Mouse (Mus musculus) cerebellum, adult 2 months (tissue): ENCODE data around the gene Dnase2b. TPM values are rescaled to one million over a fixed set of nuclear protein-coding genes. Genes with fewer than 3 reads are reported as not detected.

Experiments used
- DNase-seq, 2 experiments: peaks; one replicate each; pipeline ENCODE4 v3.0.0; 2021
- H3K27ac ChIP-seq: fragments of 200-500 bp; 2 replicates; pipeline ENCODE4 v1.5.1; 2012; ENCODE audit warnings: low read length, control low read depth, inconsistent platforms; ENCODE audit not compliant: insufficient read depth
- H3K27me3 ChIP-seq: fragments of 200-500 bp; 2 replicates; pipeline ENCODE4 v1.6.1; 2012; ENCODE audit warnings: inconsistent platforms, mild to moderate bottlenecking, low read length, moderate library complexity; ENCODE audit not compliant: control insufficient read depth, insufficient read depth
- H3K4me1 ChIP-seq: fragments of 200-500 bp; 2 replicates; pipeline ENCODE4 v1.6.1; 2011; ENCODE audit warnings: low read length; ENCODE audit not compliant: control insufficient read depth, insufficient read depth
- H3K4me3 ChIP-seq: fragments of 200-500 bp; replicated peaks from 2 replicates; pipeline ENCODE3; 2011; ENCODE audit warnings: mild to moderate bottlenecking, low read depth, low read length, control low read depth; ENCODE audit not compliant: insufficient read depth
- CTCF ChIP-seq: fragments of 200-500 bp; IDR thresholded peaks from 2 replicates; pipeline ENCODE4 v1.5.1; 2011; ENCODE audit warnings: low read depth, mild to moderate bottlenecking, control low read depth, low read length, moderate library complexity, borderline replicate concordance; ENCODE audit not compliant: insufficient read depth
- POLR2A ChIP-seq: fragments of 200-500 bp; IDR thresholded peaks from 2 replicates; pipeline ENCODE4 v1.6.1; 2011; ENCODE audit warnings: low read length, control low read depth, borderline replicate concordance; ENCODE audit not compliant: insufficient read depth
- WGBS: fragments of 180-500 bp; shearing (Covaris S2); methylation state at CpG from one replicate; pipeline ENCODE4 v1.1.7; 2018; 5-methylcytosine and 5-hydroxymethylcytosine counted together
- polyA plus RNA-seq: library from polyadenylated mRNA; depleted of rRNA; stranded (reverse); fragments of >200 nt; gene quantifications from 2 replicates; pipeline ENCODE4 v1.2.3, GENCODE M21; 2012; rRNA removed

The Dnase2b gene
- polyA plus RNA-seq, 1 experiment, result not detected

GRCm38 (mm10) chr3:146534986-146535385 is 80.4 kb downstream of the Dnase2b start:
- 61% methylated on average over 6 of the region's 6 CpGs for WGBS
- Histone ChIP-seq H3K27me3 (no peaks in the 10 kb centered on the region), H3K4me3 (no peak overlapping the region), H3K4me1 (no peaks in the 10 kb centered on the region), H3K27ac (no peak overlapping the region)
- no peak for DNase-seq
- TF ChIP-seq POLR2A, result no peak
- no peak for TF ChIP-seq CTCF

Other genes with a start within 250 kb of the Dnase2b start
- 33.2 and 33.5 TPM in 2 replicates for gene Ssx2ip, start 211.0 kb downstream of the Dnase2b start, polyA plus RNA-seq
- 2.7 and 3.0 TPM in 2 replicates for gene Ctbs, start 165.8 kb downstream of the Dnase2b start, polyA plus RNA-seq
- 2.6 and 2.7 TPM in 2 replicates for gene Spata1, start 115.8 kb downstream of the Dnase2b start, polyA plus RNA-seq
- gene Gng5, start 115.8 kb downstream of the Dnase2b start, polyA plus RNA-seq, result 90.7 and 93.9 TPM in 2 replicates
- 19.6 and 20.6 TPM in 2 replicates for gene Rpf1, start 94.2 kb downstream of the Dnase2b start, polyA plus RNA-seq
- 0.13 and 0.35 TPM in 2 replicates for gene Uox, start 45.2 kb downstream of the Dnase2b start, polyA plus RNA-seq
- not detected in 2 replicates for gene 4930503B20Rik, start 35.7 kb upstream of the Dnase2b start, polyA plus RNA-seq
- 0.14 TPM in 1 of 2 replicates, not detected in the other for gene Samd13, start 70.0 kb upstream of the Dnase2b start, polyA plus RNA-seq
- 166 and 172 TPM in 2 replicates for gene Prkacb, start 197.4 kb upstream of the Dnase2b start, polyA plus RNA-seq
- gene Ttll7, start 236.8 kb upstream of the Dnase2b start, polyA plus RNA-seq, result 72.5 and 76.4 TPM in 2 replicates